Mouse (Mus musculus) fibroblast of lung, adult 2 months (primary cell): ENCODE measurements at regions not wholly inside any gene's neighbourhood (a gene's known extent, or its start where the extent isn't known, plus 50 kb on each side); places are given as distances from the start of the nearest gene placed in this dataset.

Experiments
- DNase-seq: peaks from one replicate; pipeline ENCODE4 v3.0.0-alpha.2; 2011; ENCODE audit warnings: low read depth

DNA sequence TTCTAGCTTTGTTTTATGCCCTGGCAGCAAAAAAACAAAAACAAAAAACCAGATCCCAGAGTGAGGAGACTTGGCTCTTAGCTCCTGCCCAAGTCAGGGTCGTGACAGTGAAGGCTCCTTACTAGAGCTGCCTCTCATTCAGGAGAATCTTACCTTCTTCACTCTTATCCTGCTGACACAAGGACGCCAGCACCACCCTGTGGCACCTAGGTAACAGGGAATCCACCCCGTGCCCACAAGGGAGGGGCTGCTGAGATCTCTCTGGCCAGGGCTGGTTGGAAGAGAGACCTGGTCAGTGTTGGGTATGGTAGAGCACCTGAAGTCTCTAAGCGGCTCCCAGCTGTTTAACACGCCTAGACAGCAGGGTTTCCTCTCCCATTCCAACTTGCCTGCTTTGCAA lies 139.3 kb downstream of the Cyp26a1 start:
- DNase-seq, result no peak
